Mouse (Mus musculus): ENCODE data around the gene Yju2. TPM values are rescaled to one million over a fixed set of nuclear protein-coding genes. Genes with fewer than 3 reads are reported as not detected.
"Not testable (repeated sequence)": the region's sequence is repeated elsewhere in the genome, so short reads cannot be mapped to it uniquely, and the experiment has no call there.

The Yju2 gene
- total RNA-seq, 1 experiment: 14.0 TPM

GRCm38 (mm10) chr17:55944387-55944865 is 14.5 kb upstream of the Yju2 start:
- H3K9me3 ChIP-seq (ENCODE audit: control insufficient read depth, insufficient read depth, low read depth, low read length); H3K36me3 ChIP-seq (ENCODE audit: control insufficient read depth, insufficient read depth, low read length, poor library complexity, severe bottlenecking); DNase-seq (ENCODE audit: low read depth, low spot score); in situ Hi-C loops (cut with MboI; ENCODE audit: low sequenced_read_pairs in 2 of 2, unreplicated experiment in 2 of 2); H3K4me1 ChIP-seq (ENCODE audit: control insufficient read depth in 2 of 2, insufficient read depth in 2 of 2, low read length in 2 of 2, poor library complexity in 1 of 2): not testable (repeated sequence)
- 0 out of 2 replicates have a peak, but pooled peaks have one; percentile 3 for TF ChIP-seq MAFK (IDR thresholded peaks at IDR 0.05; ENCODE audit: insufficient read depth, low read depth, low read length)
- Histone ChIP-seq H3K9ac (ENCODE audit: insufficient read depth, low read depth, low read length, poor library complexity, severe bottlenecking) (peak overlapping the region; percentile 67), H3K4me3 (ENCODE audit: insufficient read depth in 1 of 2, low read depth in 1 of 2, low read length in 2 of 2, poor library complexity in 1 of 2, severe bottlenecking in 1 of 2) (peak overlapping the region; percentile 77 to 97), H3K27ac (ENCODE audit: insufficient read depth, low read depth, low read length, poor library complexity, severe bottlenecking) (peak overlapping the region; percentile 76; the same call in 1 of the 2 replicates)

GRCm38 (mm10) chr17:55944866-55945682 is 13.8 kb upstream of the Yju2 start:
- peak overlapping the region; percentile 84 to 97 for H3K4me3 ChIP-seq (ENCODE audit: insufficient read depth in 1 of 2, low read depth in 1 of 2, low read length in 2 of 2, poor library complexity in 1 of 2, severe bottlenecking in 1 of 2)

GRCm38 (mm10) chr17:55945696-55946095 is 13.2 kb upstream of the Yju2 start:
- Histone ChIP-seq H3K9me3 (ENCODE audit: control insufficient read depth, insufficient read depth, low read depth, low read length) (no peaks in the 10 kb centered on the region), H3K27ac (ENCODE audit: insufficient read depth, low read depth, low read length, poor library complexity, severe bottlenecking) (no peak overlapping the region), H3K4me1 (ENCODE audit: control insufficient read depth in 2 of 2, insufficient read depth in 2 of 2, low read length in 2 of 2, poor library complexity in 1 of 2) (peaks cover 0 to 4% of the 10 kb centered on the region in 2 experiments; a peak in 1 of 4 replicates), H3K4me3 (ENCODE audit: insufficient read depth in 1 of 2, low read depth in 1 of 2, low read length in 2 of 2, poor library complexity in 1 of 2, severe bottlenecking in 1 of 2) (peak overlapping the region; percentile 84 to 97), H3K9ac (ENCODE audit: insufficient read depth, low read depth, low read length, poor library complexity, severe bottlenecking) (peak overlapping the region; percentile 71; the same call in 1 of the 2 replicates), H3K36me3 (ENCODE audit: control insufficient read depth, insufficient read depth, low read length, poor library complexity, severe bottlenecking) (no peaks in the 10 kb centered on the region)
- in situ Hi-C loops (cut with MboI; ENCODE audit: low sequenced_read_pairs in 2 of 2, unreplicated experiment in 2 of 2): no loop called here
- no peak for TF ChIP-seq ZNF384 (IDR thresholded peaks at IDR 0.05; ENCODE audit: low read depth, low read length)
- no peak for TF ChIP-seq HCFC1 (IDR thresholded peaks at IDR 0.05; ENCODE audit: borderline replicate concordance, insufficient read depth, low read length)
- TF ChIP-seq CHD2 (IDR thresholded peaks at IDR 0.05; ENCODE audit: low read depth, low read length): no peak
- no peak for TF ChIP-seq MAFK (IDR thresholded peaks at IDR 0.05; ENCODE audit: insufficient read depth, low read depth, low read length)
- no peak for TF ChIP-seq ZC3H11A (IDR thresholded peaks at IDR 0.05; ENCODE audit: borderline replicate concordance, low read depth, low read length)
- DNase-seq (ENCODE audit: low read depth, low spot score): no peak

More at GRCm38 (mm10) chr17:55944866-55945682, 13.8 kb upstream of the Yju2 start:
- H3K27ac ChIP-seq (ENCODE audit: insufficient read depth, low read depth, low read length, poor library complexity, severe bottlenecking): peak overlapping the region; percentile 90
- TF ChIP-seq CHD2 (IDR thresholded peaks at IDR 0.05; ENCODE audit: low read depth, low read length): peak; percentile 52; the same call in 1 of the 2 replicates
- in situ Hi-C loops (cut with MboI; ENCODE audit: low sequenced_read_pairs in 2 of 2, unreplicated experiment in 2 of 2); H3K4me1 ChIP-seq (ENCODE audit: control insufficient read depth in 2 of 2, insufficient read depth in 2 of 2, low read length in 2 of 2, poor library complexity in 1 of 2); H3K9me3 ChIP-seq (ENCODE audit: control insufficient read depth, insufficient read depth, low read depth, low read length); H3K36me3 ChIP-seq (ENCODE audit: control insufficient read depth, insufficient read depth, low read length, poor library complexity, severe bottlenecking): not testable (repeated sequence)
- peak overlapping the region; percentile 94 for H3K9ac ChIP-seq (ENCODE audit: insufficient read depth, low read depth, low read length, poor library complexity, severe bottlenecking)
- DNase-seq (ENCODE audit: low read depth, low spot score): peak; percentile 60

- in situ Hi-C loops (cut with MboI; ENCODE audit: low sequenced_read_pairs in 2 of 2, unreplicated experiment in 2 of 2): no loop called here
- DNase-seq (ENCODE audit: low read depth, low spot score): no peak
- TF ChIP-seq HCFC1 (IDR thresholded peaks at IDR 0.05; ENCODE audit: borderline replicate concordance, insufficient read depth, low read length): no peak
- no peak for TF ChIP-seq MAFK (IDR thresholded peaks at IDR 0.05; ENCODE audit: insufficient read depth, low read depth, low read length)
- TF ChIP-seq ZC3H11A (IDR thresholded peaks at IDR 0.05; ENCODE audit: borderline replicate concordance, low read depth, low read length): no peak
- TF ChIP-seq ZNF384 (IDR thresholded peaks at IDR 0.05; ENCODE audit: low read depth, low read length): no peak
- no peak for TF ChIP-seq CHD2 (IDR thresholded peaks at IDR 0.05; ENCODE audit: low read depth, low read length)
- Histone ChIP-seq H3K9me3 (ENCODE audit: control insufficient read depth, insufficient read depth, low read depth, low read length) (no peaks in the 10 kb centered on the region), H3K27ac (ENCODE audit: insufficient read depth, low read depth, low read length, poor library complexity, severe bottlenecking) (no peak overlapping the region), H3K4me3 (ENCODE audit: insufficient read depth in 1 of 2, low read depth in 1 of 2, low read length in 2 of 2, poor library complexity in 1 of 2, severe bottlenecking in 1 of 2) (no peak overlapping the region), H3K9ac (ENCODE audit: insufficient read depth, low read depth, low read length, poor library complexity, severe bottlenecking) (no peak overlapping the region), H3K4me1 (ENCODE audit: control insufficient read depth in 2 of 2, insufficient read depth in 2 of 2, low read length in 2 of 2, poor library complexity in 1 of 2) (peaks cover 6 to 23% of the 10 kb centered on the region in 2 experiments), H3K36me3 (ENCODE audit: control insufficient read depth, insufficient read depth, low read length, poor library complexity, severe bottlenecking) (no peaks in the 10 kb centered on the region)
Measured at GRCm38 (mm10) chr17:55948647-55949046, 10.3 kb upstream of the Yju2 start.

Data from ES-E14 (cell line).